8 mouse cellular contexts compared by ENCODE assay signal in genomic region chr3:62338044-62338443, GRCm38 (mm10). TPM values are rescaled to one million over a fixed set of nuclear protein-coding genes. Genes with fewer than 3 reads are reported as not detected.
DNase-seq lines count a peak whose midpoint lies in the region; ATAC-seq and TF ChIP-seq lines count a peak whose summit lies in the region.

Gene Arhgef26, plus strand, starts transcription at chr3:62338344.

- no peaks in the 10 kb centered on the region for H3K9me3 ChIP-seq in heart, embryonic 13.5 days
- no peaks in the 10 kb centered on the region for H3K9me3 ChIP-seq in ES-Bruce4 (replicated peaks; ENCODE audit: control insufficient read depth, insufficient read depth, low read length, poor library complexity, severe bottlenecking)
- no peaks in the 10 kb centered on the region for H3K9me3 ChIP-seq in hindbrain, embryonic 11.5 days (ENCODE audit: control insufficient read depth, low read length)
- no peaks in the 10 kb centered on the region for H3K9me3 ChIP-seq in liver, embryonic 12.5 days (replicated peaks)

- no peak for TF ChIP-seq EP300 in ES-Bruce4 (IDR thresholded peaks at IDR 0.05; ENCODE audit: insufficient read depth, low read depth, low read length)

- intact Hi-C loops in heart, postnatal 36 days (cut with DNase I), result loop anchor here (5.0 kb wide), 2 partner anchors 59 to 104 kb away; no protein-coding TSS in a partner anchor

- DNase-seq in heart, postnatal 36 days, result no peak
- no peak for DNase-seq in hindbrain, embryonic 11.5 days (ENCODE audit: low spot score)
- no peak for DNase-seq in right cerebral cortex, postnatal 10 days (ENCODE audit: low spot score in 2 of 2)
- no peak for DNase-seq in right cerebral cortex, postnatal 36 days (ENCODE audit: low spot score in 2 of 2)
- DNase-seq in spleen, adult 12 weeks (ENCODE audit: low spot score), result no peak

- H3K4me1 ChIP-seq in heart, embryonic 13.5 days, result peaks cover 14% of the 10 kb centered on the region
- no peaks in the 10 kb centered on the region for H3K4me1 ChIP-seq in ES-Bruce4 (ENCODE audit: control insufficient read depth, insufficient read depth, low read length)
- H3K4me1 ChIP-seq in hindbrain, embryonic 11.5 days (replicated peaks; ENCODE audit: control insufficient read depth, insufficient read depth, low read length), result 0 out of 2 replicates have a peak, but pooled peaks cover 3% of the 10 kb centered on the region
- H3K4me1 ChIP-seq in liver, embryonic 12.5 days, result 0 out of 2 replicates have a peak, but pooled peaks cover 4% of the 10 kb centered on the region

- H3K4me2 ChIP-seq in heart, embryonic 13.5 days, result peak within 1 kb of the TSS; percentile 90
- peak within 1 kb of the TSS; percentile 94 for H3K4me2 ChIP-seq in hindbrain, embryonic 11.5 days (replicated peaks; ENCODE audit: low read depth, low read length)
- H3K4me2 ChIP-seq in liver, embryonic 12.5 days, result peak within 1 kb of the TSS; percentile 74

- TF ChIP-seq POLR2A in ES-Bruce4 (IDR thresholded peaks at IDR 0.05; ENCODE audit: insufficient read depth, low read length), result no peak

- peak within 1 kb of the TSS; percentile 83 for H3K9ac ChIP-seq in heart, embryonic 13.5 days
- H3K9ac ChIP-seq in ES-Bruce4 (ENCODE audit: low read depth, poor library complexity, severe bottlenecking), result peak within 1 kb of the TSS; percentile 66
- H3K9ac ChIP-seq in hindbrain, embryonic 11.5 days (ENCODE audit: low read depth, low read length), result peak within 1 kb of the TSS; percentile 79
- H3K9ac ChIP-seq in liver, embryonic 12.5 days, result no peak within 1 kb of the TSS

- peak within 1 kb of the TSS; percentile 75 for H3K27ac ChIP-seq in heart, embryonic 13.5 days (replicated peaks)
- no peak within 1 kb of the TSS for H3K27ac ChIP-seq in ES-Bruce4 (ENCODE audit: insufficient read depth, low read length)
- H3K27ac ChIP-seq in hindbrain, embryonic 11.5 days (ENCODE audit: low read depth, low read length), result 0 out of 2 replicates have a peak within 1 kb of the TSS, but pooled peaks have one; percentile 24
- no peak within 1 kb of the TSS for H3K27ac ChIP-seq in liver, embryonic 12.5 days

- peak within 1 kb of the TSS; percentile 77 for H3K4me3 ChIP-seq in heart, embryonic 13.5 days
- H3K4me3 ChIP-seq in ES-Bruce4 (ENCODE audit: low read depth, low read length), result peak within 1 kb of the TSS; percentile 73
- H3K4me3 ChIP-seq in hindbrain, embryonic 11.5 days (ENCODE audit: low read depth, low read length), result peak within 1 kb of the TSS; percentile 79
- H3K4me3 ChIP-seq in liver, embryonic 12.5 days, result peak within 1 kb of the TSS; percentile 58

- H3K36me3 ChIP-seq in heart, embryonic 13.5 days, result no peaks in the 10 kb centered on the region
- no peaks in the 10 kb centered on the region for H3K36me3 ChIP-seq in ES-Bruce4 (ENCODE audit: control insufficient read depth, insufficient read depth, low read length, poor library complexity, severe bottlenecking)
- no peaks in the 10 kb centered on the region for H3K36me3 ChIP-seq in hindbrain, embryonic 11.5 days (ENCODE audit: control insufficient read depth, insufficient read depth, low read length)
- no peaks in the 10 kb centered on the region for H3K36me3 ChIP-seq in liver, embryonic 12.5 days

- 83% methylated on average over 3 of the region's 3 CpGs for WGBS in heart, embryonic 13.5 days
- 77% methylated on average over 3 of the region's 3 CpGs for WGBS in hindbrain, embryonic 11.5 days
- WGBS in liver, embryonic 12.5 days (ENCODE audit: insufficient replicate concordance), result 67% methylated on average over 3 of the region's 3 CpGs

- ATAC-seq in heart, embryonic 13.5 days (ENCODE audit: extremely low read depth, insufficient number of reproducible peaks, low FRiP score, low TSS enrichment), result no peak
- ATAC-seq in hindbrain, embryonic 11.5 days (ENCODE audit: low FRiP score), result no peak
- no peak for ATAC-seq in liver, embryonic 12.5 days

- no peak for TF ChIP-seq CTCF in ES-Bruce4 (IDR thresholded peaks at IDR 0.05; ENCODE audit: low read depth, low read length)

- peaks cover 9% of the 10 kb centered on the region for H3K27me3 ChIP-seq in heart, embryonic 13.5 days (replicated peaks)
- H3K27me3 ChIP-seq in ES-Bruce4 (ENCODE audit: control insufficient read depth, insufficient read depth, low read length, poor library complexity, severe bottlenecking), result peaks cover 10% of the 10 kb centered on the region; the same call in 1 of the 2 replicates
- 0 out of 2 replicates have a peak, but pooled peaks cover 2% of the 10 kb centered on the region for H3K27me3 ChIP-seq in hindbrain, embryonic 11.5 days (ENCODE audit: control insufficient read depth, insufficient read depth, low read length)
- peaks cover 52% of the 10 kb centered on the region for H3K27me3 ChIP-seq in liver, embryonic 12.5 days (replicated peaks)

RNA-seq across cellular contexts. Expression of gene Arhgef26, which starts in this region (rescaled TPM):
- polyA plus RNA-seq in heart, embryonic 13.5 days (2015; fragmentation: Nextera tagmentation; extraction: Ambion mirVana), result 4.6 and 4.9 TPM in 2 replicates
- 1 to 10 TPM; 2.3 to 3.1 TPM for total RNA-seq in heart, postnatal 36 days (2021)
- 8.7 and 11.9 TPM in 2 replicates for polyA plus RNA-seq in ES-Bruce4 (2011; ENCODE audit: insufficient read depth, insufficient read length, low read depth, missing spikeins)
- polyA plus RNA-seq in hindbrain, embryonic 11.5 days (2014; fragmentation: Nextera tagmentation; extraction: Ambion mirVana), result 7.4 and 9.1 TPM in 2 replicates
- 0.77 and 0.79 TPM in 2 replicates for polyA plus RNA-seq in liver, embryonic 12.5 days (2016; fragmentation: Nextera tagmentation; extraction: Ambion mirVana)

Comparison
In these comparisons a context has a peak if more than half of its experiments do, and no peak if none do; other contexts are left out.
1. H3K27ac ChIP-seq: peak in heart, embryonic 13.5 days (single experiment) and hindbrain, embryonic 11.5 days (single experiment); none in ES-Bruce4 (single experiment) and liver, embryonic 12.5 days (single experiment).
2. Peak in every context shown above with its lines, with median percentiles within 50 percentile points of each other: H3K4me2 ChIP-seq and H3K4me3 ChIP-seq.